Mouse (Mus musculus) embryo, embryonic 9.5 days (tissue): ENCODE data around the gene Rfx8.

Source experiments
- DNase-seq: peaks from one replicate; pipeline ENCODE4 v3.0.0-alpha.2; 2017; ENCODE audit errors: extremely low spot score

Rfx8 gene

GRCm38 (mm10) chr1:39720632-39721350, at the start of gene Rfx8:
Gene Rfx8, minus strand, starts transcription at chr1:39720997.
- DNase-seq = peak; percentile 66

GRCm38 (mm10) chr1:39770436-39770835, 49.6 kb upstream of the Rfx8 start:
- DNase-seq = no peak

- no peak for DNase-seq
Observed at GRCm38 (mm10) chr1:39768017-39768416, 47.2 kb upstream of the Rfx8 start.

- DNase-seq = no peak
Observed at GRCm38 (mm10) chr1:39765854-39766493, 45.2 kb upstream of the Rfx8 start.

GRCm38 (mm10) chr1:39762025-39762370, 41.2 kb upstream of the Rfx8 start:
- peak; percentile 32 for DNase-seq

DNA sequence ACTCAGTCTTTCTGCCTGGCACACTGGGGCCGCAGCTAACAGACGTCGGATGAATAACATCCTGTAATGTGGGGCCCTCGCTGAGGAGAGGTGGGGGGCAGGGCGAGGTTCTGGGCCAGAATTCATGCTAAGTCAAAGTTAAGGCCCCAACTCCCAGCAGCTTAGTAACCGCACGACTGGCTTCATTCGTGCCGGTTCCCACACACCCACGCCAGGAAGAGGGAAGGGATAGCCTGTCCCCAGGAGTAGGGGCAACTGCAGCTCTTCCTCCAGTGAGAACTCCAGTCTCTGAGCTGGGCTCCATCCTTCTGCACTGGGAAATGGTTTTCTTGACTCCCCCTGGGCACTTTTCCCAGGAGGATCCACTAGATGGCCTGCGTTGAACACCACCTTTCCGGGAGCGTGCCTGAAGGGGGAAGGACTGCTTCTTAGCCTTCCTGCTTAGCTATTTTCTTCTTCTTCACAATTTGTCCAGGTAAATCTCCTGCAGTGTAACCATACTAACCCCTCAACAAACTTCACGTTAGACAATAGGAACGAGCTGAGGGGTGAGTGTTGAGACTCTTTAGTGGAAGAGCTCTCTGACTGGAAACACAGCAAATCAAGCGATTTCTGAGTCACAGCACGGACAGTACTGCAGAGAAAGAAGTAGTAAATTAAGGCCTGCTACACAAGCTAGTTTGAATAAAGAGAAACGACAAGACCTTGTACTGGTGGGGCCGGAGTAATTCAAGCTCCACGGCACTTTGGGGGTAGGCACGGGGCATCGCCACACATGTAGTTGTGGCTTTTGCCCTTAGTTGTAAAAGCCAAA, 40.6 kb upstream of the Rfx8 start:
- peak; percentile 78 for DNase-seq

DNA sequence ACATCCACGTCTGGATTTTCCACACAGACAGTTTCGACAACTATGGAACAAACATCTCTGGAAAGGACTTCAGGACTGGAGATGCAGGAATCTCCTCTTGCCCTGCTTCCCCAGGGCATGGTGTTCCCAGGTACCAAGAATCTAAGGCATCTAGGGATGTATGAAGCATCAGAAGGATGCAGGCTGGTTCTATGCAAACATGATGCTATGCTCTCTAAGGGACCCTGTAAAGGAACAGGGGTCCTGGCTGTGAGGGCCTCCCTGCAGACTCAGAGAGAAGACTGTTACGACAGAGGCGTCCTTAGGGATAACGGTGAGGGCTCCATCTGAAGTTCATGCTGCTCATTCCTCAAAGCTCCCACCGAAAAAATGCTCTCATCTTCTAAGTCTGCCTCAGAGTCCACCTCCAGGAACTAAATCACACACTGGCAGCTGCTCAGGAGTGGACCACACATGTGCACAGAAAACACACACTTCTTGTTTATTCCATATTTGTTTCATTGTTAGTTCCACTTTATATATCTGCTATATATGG, 39.5 kb upstream of the Rfx8 start:
- DNase-seq = no peak

DNA sequence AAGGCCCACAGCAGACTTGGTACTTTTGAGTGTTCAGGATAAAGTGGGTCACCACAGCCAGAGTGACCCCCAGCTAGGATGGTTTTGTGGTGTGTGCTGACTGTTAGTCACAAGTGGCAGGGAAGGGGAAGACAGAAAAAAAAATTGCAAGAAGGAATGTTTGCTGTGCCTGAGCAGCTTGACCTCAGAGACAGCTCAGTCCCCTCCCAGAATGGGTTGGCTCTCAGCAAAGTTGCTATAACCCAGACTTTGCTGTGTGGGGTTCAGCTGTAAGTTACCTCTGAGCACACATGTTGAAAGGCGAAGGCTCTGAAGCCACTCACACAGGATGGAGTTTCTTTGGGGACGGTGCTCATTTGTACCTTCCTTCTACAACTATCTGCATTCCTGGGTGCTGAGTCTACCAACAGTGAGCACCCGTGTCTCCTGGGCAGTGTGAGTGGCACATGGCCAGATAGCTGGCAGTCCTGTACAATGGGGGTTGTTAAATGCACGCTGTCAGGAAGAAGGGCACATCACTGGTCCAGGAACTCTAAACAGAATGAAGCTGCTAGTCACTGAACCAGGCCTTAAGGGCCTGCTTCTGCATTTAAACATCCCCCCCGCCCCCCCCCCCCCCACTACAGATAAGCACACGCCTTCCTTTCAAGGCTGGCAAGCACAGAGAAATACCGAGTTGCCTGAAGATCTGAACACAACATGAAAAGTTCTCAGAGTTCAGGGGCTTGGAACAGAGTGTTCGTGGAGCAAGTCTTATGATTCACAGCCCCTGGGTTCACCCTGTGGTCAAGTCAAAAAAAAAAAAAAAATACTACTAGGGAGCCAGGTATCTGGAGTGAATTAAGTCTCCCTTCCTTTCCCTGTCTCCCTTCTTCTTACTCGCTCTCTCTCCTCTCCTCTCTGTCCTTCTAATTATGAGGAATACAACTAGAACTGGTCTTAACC, 38.7 kb upstream of the Rfx8 start:
- DNase-seq = no peak

- DNase-seq = no peak
Observed at GRCm38 (mm10) chr1:39758244-39758643, 37.4 kb upstream of the Rfx8 start.

DNA sequence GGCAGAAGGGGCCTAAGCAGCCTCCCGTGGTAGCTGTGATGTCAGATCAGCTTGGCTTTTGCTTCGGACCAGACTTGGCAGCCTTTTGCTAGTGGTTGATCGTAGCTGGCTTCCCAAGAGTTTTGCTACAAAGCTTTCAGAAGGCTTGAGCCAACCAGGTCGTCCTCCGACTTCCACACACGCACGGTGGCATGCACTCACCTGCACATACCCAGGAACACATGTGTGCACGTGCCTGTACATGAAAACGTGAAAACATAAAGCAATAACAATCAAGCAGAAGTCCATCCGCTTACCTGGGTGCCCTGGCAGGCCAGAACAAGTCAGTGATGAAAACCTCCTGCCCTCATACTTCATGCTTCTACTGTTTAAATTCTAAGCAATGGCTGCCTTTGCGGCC, 36.2 kb upstream of the Rfx8 start:
- DNase-seq = no peak

DNA sequence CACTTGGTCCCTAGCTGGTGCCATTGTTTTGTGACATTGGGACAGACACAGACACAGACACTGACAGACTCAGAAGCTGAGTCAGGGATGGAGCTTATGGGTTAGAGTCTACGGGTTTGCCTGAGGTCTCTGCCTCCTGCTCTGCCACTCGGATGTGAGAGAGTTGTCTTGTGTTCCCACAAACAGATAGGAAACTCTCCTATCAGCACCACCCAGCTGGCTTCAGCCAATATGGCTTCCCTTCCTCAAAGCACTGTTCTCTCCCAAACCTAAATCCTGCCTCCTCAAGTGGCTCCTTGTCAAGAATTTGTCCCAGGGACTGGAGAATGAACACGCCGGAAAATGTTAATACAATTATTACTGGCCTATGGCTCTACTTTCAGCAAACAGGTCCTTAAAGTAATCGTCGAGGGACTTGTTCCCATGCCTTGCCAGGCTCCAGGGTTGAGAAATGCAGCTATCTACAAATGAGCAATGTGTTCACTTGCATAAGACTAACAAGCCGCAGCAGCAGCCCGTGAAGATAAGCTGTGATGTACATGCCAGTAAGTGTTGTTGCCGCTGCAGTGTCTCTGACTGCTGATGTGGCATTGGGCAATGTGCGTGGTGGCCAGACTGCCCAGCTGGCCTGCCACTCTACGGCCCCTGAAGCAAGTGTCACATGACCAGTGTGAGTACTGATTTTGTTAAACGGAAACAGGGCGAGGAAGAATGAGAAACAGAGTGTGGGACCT, 33.6 kb upstream of the Rfx8 start:
- no peak for DNase-seq

GRCm38 (mm10) chr1:39751537-39751936, 30.7 kb upstream of the Rfx8 start:
- no peak for DNase-seq

DNA sequence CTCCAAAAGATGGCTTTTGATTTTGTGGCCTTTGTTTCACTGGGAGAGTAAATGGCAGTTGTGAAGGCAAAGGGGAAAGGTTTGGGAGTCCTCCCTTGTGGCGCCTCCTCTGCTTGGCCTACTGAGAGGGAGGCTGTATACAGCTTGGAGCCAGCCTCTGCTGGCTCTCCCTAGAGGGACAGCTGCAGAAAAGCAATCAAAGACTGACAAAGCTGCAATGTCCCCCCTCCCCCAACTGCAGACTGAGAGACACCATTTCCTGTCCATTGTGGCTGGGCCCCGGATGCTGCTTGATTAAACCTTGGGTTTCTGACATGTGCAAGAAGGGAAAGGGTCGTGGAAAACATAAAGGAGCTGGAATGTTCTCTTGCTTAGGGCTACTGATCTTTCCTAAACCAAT, 28.9 kb upstream of the Rfx8 start:
- DNase-seq = peak; percentile 48

DNA sequence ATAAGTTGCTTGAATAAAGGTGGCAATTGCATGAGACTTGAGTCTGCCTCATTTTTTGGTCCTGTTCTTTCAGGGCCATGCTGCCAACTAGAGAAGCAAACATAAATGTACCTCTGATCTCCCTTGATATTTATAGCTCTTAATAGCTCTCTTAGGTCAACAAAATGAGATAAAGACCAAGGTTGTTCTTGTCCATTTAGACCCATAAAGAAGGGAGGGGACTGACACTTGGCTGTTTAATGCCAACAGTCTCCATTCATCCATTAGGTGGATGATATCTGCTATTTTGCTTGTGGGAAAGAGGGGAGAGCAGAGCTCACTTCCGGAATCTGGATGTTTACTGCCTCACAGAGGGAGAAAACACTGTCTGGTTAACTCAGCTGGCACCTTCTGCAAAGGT, 28.4 kb upstream of the Rfx8 start:
- DNase-seq = no peak

GRCm38 (mm10) chr1:39748666-39749065, 27.9 kb upstream of the Rfx8 start:
- no peak for DNase-seq

- DNase-seq = no peak
Observed at GRCm38 (mm10) chr1:39746464-39746863, 25.7 kb upstream of the Rfx8 start.

DNA sequence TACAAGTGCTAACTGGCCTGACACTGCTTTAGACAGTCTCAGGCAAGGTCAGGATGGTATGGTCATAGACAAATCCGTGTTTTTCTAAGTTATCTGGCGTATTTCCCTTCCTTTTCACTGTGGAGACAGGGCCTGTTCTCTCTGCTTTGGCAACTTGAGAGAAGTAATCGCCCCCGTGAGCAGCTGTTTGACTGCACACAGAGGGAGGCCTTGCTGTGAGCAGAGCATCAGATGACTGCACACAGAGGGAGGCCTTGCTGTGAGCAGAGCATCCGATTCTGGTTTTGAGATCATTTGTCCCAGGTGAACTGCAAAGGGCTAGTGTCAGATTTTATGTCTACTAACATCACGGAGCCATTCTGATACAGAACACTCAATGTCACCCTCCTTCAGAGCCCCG, 20.2 kb upstream of the Rfx8 start:
- DNase-seq = no peak

GRCm38 (mm10) chr1:39740002-39740401, 19.2 kb upstream of the Rfx8 start:
- DNase-seq = no peak

DNA sequence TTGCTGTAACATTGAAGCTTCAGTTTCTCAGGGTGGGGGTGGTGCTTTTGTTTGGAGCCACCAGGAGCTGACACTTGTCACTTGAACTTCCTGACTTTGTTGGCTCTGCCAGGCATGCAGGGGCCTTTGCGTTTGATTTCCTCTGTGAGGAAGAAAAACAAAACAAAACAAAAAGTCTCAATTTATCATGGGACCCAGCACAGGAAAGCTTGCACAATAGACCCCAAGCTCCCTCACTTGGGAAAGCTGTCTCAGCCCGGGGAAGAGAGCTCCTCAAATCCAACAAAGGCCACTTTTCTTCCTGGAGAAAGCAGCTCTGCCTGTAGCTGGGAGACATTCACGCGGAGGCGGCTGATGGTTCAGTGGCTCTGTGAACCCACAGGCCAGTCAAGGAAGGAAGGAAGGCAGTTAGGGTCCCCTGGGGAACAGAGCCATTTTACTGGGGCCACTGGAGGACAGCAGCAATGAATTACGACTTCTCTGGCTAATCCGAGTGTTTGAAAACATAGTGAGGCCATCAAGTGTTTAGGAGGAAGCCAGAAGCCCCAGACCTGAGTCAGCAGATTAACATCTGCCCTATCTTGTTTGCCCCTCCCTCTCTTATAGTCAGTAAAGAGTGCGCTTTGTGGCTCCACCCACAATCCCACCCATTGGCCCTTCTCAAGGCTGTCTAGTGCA, 15.3 kb upstream of the Rfx8 start:
- DNase-seq = peak; percentile 50

DNA sequence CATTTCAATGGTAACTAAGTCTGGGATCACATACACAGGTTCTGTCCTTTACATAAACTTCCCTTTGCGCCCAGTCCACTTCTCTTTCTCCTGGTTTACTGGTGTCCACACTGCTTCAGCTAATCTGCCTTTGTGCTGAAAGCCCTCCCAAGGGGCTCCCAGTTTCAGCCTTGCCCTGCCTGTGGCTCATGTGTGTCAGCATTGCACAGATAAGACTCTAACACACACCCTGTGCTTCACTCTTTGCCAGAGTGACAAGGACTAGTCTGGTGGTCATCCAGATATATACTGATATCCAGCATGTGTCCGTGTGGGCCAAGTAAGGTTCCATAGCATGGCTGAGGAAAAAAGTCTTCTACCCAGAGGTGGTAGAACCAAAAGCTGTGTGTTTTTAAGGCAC, 14.7 kb upstream of the Rfx8 start:
- DNase-seq = no peak
